Mouse (Mus musculus): ENCODE measurements at regions not wholly inside any gene's neighbourhood (a gene's known extent, or its start where the extent isn't known, plus 50 kb on each side); places are given as distances from the start of the nearest gene placed in this dataset.

DNA sequence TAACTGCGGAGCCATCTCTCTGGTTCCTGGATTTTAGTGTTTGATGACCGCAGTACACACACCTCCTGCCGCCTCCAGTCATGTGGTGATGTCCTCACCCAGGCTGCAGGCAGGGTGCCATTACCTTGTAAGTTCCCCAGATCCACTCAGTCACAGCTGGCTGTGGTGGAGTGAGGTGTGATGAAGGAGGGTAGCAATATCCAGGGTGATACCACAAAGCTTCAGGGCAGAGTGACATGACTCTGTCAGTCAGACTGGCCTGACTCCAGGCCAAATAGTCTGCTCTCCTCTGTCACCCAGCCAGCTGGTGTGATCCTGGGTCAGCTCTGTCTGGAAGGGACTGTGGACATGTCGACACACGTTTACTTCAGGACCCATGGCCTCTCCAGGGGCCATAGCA, 183.7 kb downstream of the Utp6 start:
- H3K9me3 ChIP-seq: no peaks in the 10 kb centered on the region
- H3K4me3 ChIP-seq: no peak overlapping the region
- WGBS: 78% methylated on average over 5 of the region's 5 CpGs
- no peak overlapping the region for H3K9ac ChIP-seq
- ATAC-seq (ENCODE audit: low FRiP score, low read depth): no peak
- H3K36me3 ChIP-seq: no peaks in the 10 kb centered on the region
- peaks cover 16% of the 10 kb centered on the region for H3K4me1 ChIP-seq (replicated peaks)
- H3K27me3 ChIP-seq: no peaks in the 10 kb centered on the region
- H3K27ac ChIP-seq (replicated peaks): no peak overlapping the region
- H3K4me2 ChIP-seq: no peak overlapping the region

DNA sequence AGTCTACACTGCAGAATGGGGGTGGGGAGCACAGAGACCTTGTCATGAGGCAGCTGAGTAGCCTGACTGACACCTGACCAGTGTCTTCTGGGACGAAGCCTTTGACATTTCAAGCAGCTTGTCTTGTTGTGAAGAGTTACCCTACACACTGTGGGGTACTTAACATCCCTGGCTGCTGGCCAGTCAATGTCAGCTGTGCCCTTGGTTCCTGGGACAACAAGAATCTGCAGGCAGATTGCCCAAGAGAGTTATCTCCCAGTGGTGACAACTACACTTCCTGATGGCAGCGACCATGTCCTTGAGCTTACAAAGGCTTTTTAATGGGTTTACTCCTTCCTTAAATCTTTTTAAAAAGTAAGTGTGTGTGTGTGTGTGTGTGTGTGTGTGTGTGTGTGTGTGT, 184.2 kb downstream of the Utp6 start:
- WGBS: 59% methylated on average over 2 of the region's 2 CpGs
- H3K4me2 ChIP-seq: no peak overlapping the region
- no peak overlapping the region for H3K9ac ChIP-seq
- H3K4me3 ChIP-seq: no peak overlapping the region
- H3K27ac ChIP-seq (replicated peaks): no peak overlapping the region
- H3K4me1 ChIP-seq (replicated peaks): peaks cover 14% of the 10 kb centered on the region; the same call in 1 of the 2 replicates
- no peak for ATAC-seq (ENCODE audit: low FRiP score, low read depth)
- H3K9me3 ChIP-seq: no peaks in the 10 kb centered on the region
- H3K27me3 ChIP-seq: no peaks in the 10 kb centered on the region
- H3K36me3 ChIP-seq: no peaks in the 10 kb centered on the region

DNA sequence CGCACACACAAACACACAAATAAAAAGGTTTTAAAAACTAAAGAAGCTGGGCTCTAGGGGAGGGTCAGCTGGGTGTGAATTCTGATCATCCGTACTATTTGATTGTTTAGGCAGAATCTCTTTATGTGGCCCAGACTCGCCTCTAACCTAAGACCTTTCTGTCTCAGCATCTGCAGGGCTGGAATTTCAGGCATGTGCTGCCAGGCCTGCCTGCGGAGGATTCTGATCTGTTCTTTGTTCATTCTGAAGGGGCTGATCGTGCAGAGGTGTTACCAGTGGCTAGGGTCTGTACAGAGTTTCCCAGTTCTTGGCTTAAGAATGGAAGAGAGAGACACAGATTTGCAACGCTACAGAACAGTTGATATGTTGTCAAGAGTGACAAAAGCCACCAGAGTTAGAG, 185.6 kb downstream of the Rab11fip4 start:
- no peak overlapping the region for H3K9ac ChIP-seq
- peaks cover 14% of the 10 kb centered on the region; the same call in 1 of the 2 replicates for H3K4me1 ChIP-seq (replicated peaks)
- no peak overlapping the region for H3K27ac ChIP-seq (replicated peaks)
- H3K36me3 ChIP-seq: no peaks in the 10 kb centered on the region
- H3K4me3 ChIP-seq: no peak overlapping the region
- WGBS: 42% methylated on average over 6 of the region's 6 CpGs
- no peaks in the 10 kb centered on the region for H3K27me3 ChIP-seq
- ATAC-seq (ENCODE audit: low FRiP score, low read depth): no peak
- no peak overlapping the region for H3K4me2 ChIP-seq
- no peaks in the 10 kb centered on the region for H3K9me3 ChIP-seq

DNA sequence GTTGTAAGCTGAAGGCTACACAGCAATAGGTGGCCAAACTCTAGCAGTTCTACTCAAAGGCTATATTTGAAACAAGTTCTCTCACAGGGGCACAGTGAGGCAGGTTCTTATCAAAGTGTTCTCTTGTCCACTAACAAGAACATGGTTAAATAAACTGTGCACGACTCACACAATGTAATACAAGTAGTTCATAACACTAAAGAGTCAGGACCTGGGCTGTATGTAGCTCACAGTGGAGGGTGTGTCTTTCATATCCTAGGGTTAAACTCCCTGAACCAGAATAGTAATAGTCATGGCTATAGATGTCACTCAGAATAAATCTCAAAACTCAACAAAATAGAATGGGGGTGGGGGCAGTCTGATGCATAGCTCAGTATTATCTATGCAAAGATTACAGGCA, 182.7 kb downstream of the Rab11fip4 start:
- ATAC-seq (ENCODE audit: low FRiP score, low read depth): no peak
- H3K27me3 ChIP-seq: no peaks in the 10 kb centered on the region
- no peak overlapping the region for H3K9ac ChIP-seq
- no peak overlapping the region for H3K4me3 ChIP-seq
- no peak overlapping the region for H3K27ac ChIP-seq (replicated peaks)
- 88% methylated on average over 1 of the region's 1 CpGs for WGBS
- H3K9me3 ChIP-seq: no peaks in the 10 kb centered on the region
- H3K4me2 ChIP-seq: no peak overlapping the region
- H3K4me1 ChIP-seq (replicated peaks): 0 out of 2 replicates have a peak, but pooled peaks cover 7% of the 10 kb centered on the region
- H3K36me3 ChIP-seq: no peaks in the 10 kb centered on the region

DNA sequence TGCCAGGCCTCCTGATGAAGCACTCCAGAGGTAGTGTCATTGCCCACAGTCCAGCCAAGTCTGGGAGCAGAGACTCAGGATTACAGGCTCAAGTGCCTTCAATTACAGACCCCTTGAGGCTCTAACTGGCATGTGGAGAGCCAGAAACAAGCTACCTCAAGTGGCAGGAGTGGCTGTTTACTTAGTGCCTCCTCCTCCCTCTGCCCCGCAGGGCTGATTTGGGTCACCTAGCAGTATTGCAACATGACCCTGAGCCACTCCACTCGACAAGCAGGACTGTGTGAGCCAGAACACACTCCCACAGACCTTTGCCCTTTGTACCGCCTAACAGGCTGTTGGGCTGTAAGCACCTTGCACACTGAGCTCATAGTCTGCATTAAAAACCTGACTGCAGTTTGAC, 180.4 kb downstream of the Rab11fip4 start:
- Histone ChIP-seq H3K4me2 (no peak overlapping the region), H3K4me1 (replicated peaks) (no peaks in the 10 kb centered on the region), H3K36me3 (no peaks in the 10 kb centered on the region), H3K27me3 (no peaks in the 10 kb centered on the region), H3K27ac (replicated peaks) (no peak overlapping the region), H3K4me3 (no peak overlapping the region), H3K9ac (no peak overlapping the region), H3K9me3 (no peaks in the 10 kb centered on the region)
- WGBS: 78% methylated on average over 3 of the region's 3 CpGs
- no peak for ATAC-seq (ENCODE audit: low FRiP score, low read depth)

DNA sequence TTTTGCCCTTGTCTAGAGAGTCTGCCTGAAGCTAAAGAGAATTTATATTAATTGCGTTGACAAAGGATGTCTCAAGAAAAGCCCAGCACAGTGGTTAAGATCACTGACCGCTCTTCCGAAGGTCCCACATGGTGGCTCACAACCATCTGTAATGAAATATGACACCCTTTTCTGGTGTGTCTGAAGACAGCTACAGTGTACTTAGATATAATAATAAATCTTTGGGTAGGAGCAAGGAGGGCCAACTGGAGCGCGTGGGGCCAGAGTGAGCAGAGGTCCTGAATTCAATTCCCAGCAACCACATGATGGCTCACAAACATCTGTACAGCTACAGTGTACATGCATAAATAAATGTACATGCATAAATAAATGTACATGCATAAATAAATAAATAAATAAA, 176.1 kb downstream of the Rab11fip4 start:
- Histone ChIP-seq H3K27ac (replicated peaks) (no peak overlapping the region), H3K27me3 (no peaks in the 10 kb centered on the region), H3K9ac (no peak overlapping the region), H3K4me2 (no peak overlapping the region), H3K4me1 (replicated peaks) (no peaks in the 10 kb centered on the region), H3K36me3 (no peaks in the 10 kb centered on the region), H3K4me3 (no peak overlapping the region), H3K9me3 (no peaks in the 10 kb centered on the region)
- WGBS: 97% methylated on average over 5 of the region's 5 CpGs
- no peak for ATAC-seq (ENCODE audit: low FRiP score, low read depth)

DNA sequence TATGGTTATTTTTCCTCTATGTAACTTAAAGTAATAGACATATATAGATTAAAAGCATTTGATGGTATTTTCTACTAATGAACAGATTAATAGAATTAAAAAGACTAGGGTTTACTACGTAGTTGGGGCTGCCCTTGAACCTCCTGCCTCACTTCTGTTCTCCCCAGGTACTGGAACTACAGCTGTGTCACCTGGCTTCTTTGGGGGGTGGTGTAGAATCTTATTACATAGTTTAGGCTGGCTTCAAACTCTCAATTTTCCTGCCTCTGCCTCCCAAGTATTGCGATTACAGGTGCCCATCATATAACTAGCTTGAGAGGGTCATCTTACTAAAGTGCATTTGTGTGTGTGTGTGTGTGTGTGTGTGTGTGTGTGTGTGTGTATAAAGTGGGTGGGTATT, 175.0 kb downstream of the Rab11fip4 start:
- Histone ChIP-seq H3K36me3 (no peaks in the 10 kb centered on the region), H3K9me3 (no peaks in the 10 kb centered on the region), H3K27me3 (no peaks in the 10 kb centered on the region), H3K4me2 (no peak overlapping the region), H3K27ac (replicated peaks) (no peak overlapping the region), H3K4me1 (replicated peaks) (no peaks in the 10 kb centered on the region), H3K9ac (no peak overlapping the region), H3K4me3 (no peak overlapping the region)
- WGBS: 95% methylated on average over 2 of the region's 2 CpGs
- no peak for ATAC-seq (ENCODE audit: low FRiP score, low read depth)

DNA sequence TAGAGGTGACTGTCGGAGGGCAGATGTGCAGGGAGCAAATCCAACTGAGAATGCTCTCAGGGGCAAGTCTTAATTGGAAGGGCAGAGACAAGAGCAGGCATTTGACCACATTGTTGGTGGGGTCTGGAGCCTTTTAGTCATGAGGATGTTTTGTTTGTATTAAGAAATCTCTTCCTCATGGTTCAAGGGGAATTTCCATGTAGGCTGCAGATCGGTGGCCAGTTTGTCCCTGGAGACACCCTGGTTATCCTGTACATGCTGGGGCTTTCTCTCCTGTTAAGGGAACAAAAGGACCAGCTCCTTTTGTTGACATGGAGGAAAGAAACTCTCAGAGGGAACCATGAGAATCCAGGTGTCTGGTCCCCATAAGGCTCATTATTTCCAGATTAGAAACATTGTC, 174.4 kb downstream of the Rab11fip4 start:
- H3K4me3 ChIP-seq: no peak overlapping the region
- no peaks in the 10 kb centered on the region for H3K9me3 ChIP-seq
- H3K4me2 ChIP-seq: no peak overlapping the region
- H3K27me3 ChIP-seq: no peaks in the 10 kb centered on the region
- WGBS: 35% methylated on average over 2 of the region's 2 CpGs
- no peak for ATAC-seq (ENCODE audit: low FRiP score, low read depth)
- H3K36me3 ChIP-seq: no peaks in the 10 kb centered on the region
- H3K9ac ChIP-seq: no peak overlapping the region
- no peak overlapping the region for H3K27ac ChIP-seq (replicated peaks)
- H3K4me1 ChIP-seq (replicated peaks): no peaks in the 10 kb centered on the region

DNA sequence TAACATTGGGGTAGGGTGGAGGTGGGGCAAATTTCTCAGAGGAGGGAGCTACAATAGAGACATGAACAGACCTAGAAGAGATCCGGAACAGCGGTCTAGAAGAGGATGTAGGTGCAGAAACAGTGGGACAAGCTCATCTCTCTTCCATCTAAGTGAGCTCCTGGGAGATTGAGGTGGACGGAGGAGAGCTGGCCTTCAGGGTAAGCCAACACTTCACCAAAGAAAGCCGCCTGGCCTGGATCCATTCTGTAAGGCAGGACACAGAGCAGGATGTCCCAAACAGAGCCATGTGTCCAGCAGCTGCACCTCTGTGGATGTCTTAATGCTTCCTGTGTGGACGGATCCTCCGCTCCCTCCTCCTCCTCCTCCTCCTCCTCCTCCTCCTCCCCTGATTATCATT, 173.0 kb downstream of the Rab11fip4 start:
- Histone ChIP-seq H3K4me1 (replicated peaks) (no peaks in the 10 kb centered on the region), H3K4me3 (no peak overlapping the region), H3K9me3 (no peaks in the 10 kb centered on the region), H3K27ac (replicated peaks) (no peak overlapping the region), H3K27me3 (no peaks in the 10 kb centered on the region), H3K4me2 (no peak overlapping the region), H3K9ac (no peak overlapping the region), H3K36me3 (no peaks in the 10 kb centered on the region)
- WGBS: 89% methylated on average over 6 of the region's 6 CpGs
- no peak for ATAC-seq (ENCODE audit: low FRiP score, low read depth)

DNA sequence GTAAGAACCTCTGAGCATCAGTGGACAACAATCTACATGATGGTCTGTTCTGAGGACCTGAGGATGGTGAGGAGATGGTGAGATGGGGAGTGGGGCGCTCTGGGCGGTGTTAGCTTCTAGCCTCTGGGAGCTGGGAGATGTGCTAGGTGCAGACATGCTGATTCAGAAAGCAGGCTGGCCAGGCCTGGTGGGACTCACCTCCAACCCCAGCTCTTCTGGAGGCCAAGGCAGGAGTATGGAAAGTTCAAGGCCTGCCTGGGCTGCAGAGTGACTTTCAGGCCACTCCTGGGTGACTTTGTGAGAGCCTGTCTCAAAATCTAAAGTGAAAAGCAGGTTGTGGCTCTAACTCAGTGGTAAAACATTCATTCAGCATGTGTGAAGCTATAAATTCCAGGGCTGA, 171.6 kb downstream of the Rab11fip4 start:
- Histone ChIP-seq H3K27me3 (no peaks in the 10 kb centered on the region), H3K27ac (replicated peaks) (no peak overlapping the region), H3K9me3 (no peaks in the 10 kb centered on the region), H3K36me3 (no peaks in the 10 kb centered on the region), H3K4me1 (replicated peaks) (no peaks in the 10 kb centered on the region), H3K4me3 (no peak overlapping the region), H3K9ac (no peak overlapping the region), H3K4me2 (no peak overlapping the region)
- no peak for ATAC-seq (ENCODE audit: low FRiP score, low read depth)
- WGBS: 99% methylated on average over 2 of the region's 2 CpGs

DNA sequence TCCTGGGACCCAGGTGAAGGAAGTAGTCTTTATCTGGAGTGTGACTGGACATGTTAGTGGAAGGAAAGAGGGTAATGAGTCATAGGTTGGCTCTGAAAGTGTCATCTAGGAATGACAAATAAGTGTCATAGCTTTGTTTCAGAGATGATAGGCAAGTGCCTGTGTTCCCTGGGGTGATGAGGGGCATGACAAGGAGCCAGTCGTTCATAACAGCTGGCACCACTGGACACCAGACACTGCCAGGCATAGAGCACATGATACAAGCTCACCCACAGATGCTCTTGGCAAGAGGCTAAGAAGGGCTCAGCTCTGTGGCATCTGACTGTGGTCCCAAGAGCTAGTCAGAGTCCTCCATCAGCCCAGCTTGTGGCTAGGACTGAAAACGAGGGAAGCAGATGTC, 171.0 kb downstream of the Rab11fip4 start:
- no peak overlapping the region for H3K9ac ChIP-seq
- no peak overlapping the region for H3K4me2 ChIP-seq
- no peaks in the 10 kb centered on the region for H3K27me3 ChIP-seq
- no peaks in the 10 kb centered on the region for H3K4me1 ChIP-seq (replicated peaks)
- H3K27ac ChIP-seq (replicated peaks): no peak overlapping the region
- WGBS: 67% methylated on average over 2 of the region's 2 CpGs
- H3K4me3 ChIP-seq: no peak overlapping the region
- ATAC-seq (ENCODE audit: low FRiP score, low read depth): no peak
- no peaks in the 10 kb centered on the region for H3K9me3 ChIP-seq
- no peaks in the 10 kb centered on the region for H3K36me3 ChIP-seq

DNA sequence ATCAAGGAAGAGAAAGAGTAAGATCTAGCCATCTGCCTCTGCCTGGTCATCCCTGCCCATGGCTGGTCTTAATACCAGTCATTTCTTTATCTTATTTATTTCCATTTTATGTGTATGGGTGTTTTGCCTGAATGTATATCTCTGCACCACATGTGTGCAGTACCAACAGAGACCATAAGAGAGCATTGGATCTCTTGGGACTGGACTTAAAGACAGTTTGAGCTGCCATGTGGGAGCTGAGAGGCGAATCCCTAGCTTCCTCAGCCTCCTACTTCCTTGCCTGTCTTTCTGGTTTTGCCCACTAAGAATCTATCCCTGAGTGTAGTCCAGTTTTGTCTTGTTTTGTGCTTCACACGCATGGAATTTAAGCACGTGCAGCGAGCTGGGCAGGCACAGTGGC, 169.5 kb downstream of the Rab11fip4 start:
- no peaks in the 10 kb centered on the region for H3K27me3 ChIP-seq
- H3K9me3 ChIP-seq: no peaks in the 10 kb centered on the region
- 88% methylated on average over 4 of the region's 4 CpGs for WGBS
- H3K4me1 ChIP-seq (replicated peaks): no peaks in the 10 kb centered on the region
- H3K4me2 ChIP-seq: no peak overlapping the region
- no peak overlapping the region for H3K27ac ChIP-seq (replicated peaks)
- no peak overlapping the region for H3K4me3 ChIP-seq
- H3K36me3 ChIP-seq: no peaks in the 10 kb centered on the region
- ATAC-seq (ENCODE audit: low FRiP score, low read depth): no peak
- no peak overlapping the region for H3K9ac ChIP-seq

DNA sequence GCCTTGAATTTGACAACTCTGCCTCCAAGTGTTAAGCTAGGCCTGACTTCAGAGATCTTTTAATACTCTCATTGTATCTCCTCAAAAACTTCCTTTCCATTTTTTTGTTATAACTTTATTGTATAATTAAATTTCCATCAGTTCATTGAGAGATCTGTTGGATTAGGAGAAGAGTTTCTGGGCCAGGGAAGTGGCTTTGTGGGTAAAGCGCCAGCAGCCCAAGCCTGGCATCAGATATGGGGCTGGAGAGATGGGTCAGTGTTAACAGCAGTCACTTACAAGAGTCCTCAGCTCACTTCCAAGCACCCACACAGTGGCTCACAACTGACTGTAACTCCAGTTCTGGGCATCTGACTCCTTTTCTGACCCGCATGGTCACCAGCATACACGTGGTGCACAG, 167.3 kb downstream of the Rab11fip4 start:
- 94% methylated on average over 3 of the region's 3 CpGs for WGBS
- Histone ChIP-seq H3K9ac (no peak overlapping the region), H3K4me3 (no peak overlapping the region), H3K36me3 (no peaks in the 10 kb centered on the region), H3K9me3 (no peaks in the 10 kb centered on the region), H3K4me1 (replicated peaks) (no peaks in the 10 kb centered on the region), H3K4me2 (no peak overlapping the region), H3K27me3 (no peaks in the 10 kb centered on the region), H3K27ac (replicated peaks) (no peak overlapping the region)
- ATAC-seq (ENCODE audit: low FRiP score, low read depth): no peak

Data from hindbrain, embryonic 15.5 days (tissue).